ENCODE assay signal across 1 mouse cellular context in genomic region chr13:23597957-23598356, GRCm38 (mm10).
TF ChIP-seq lines count a peak whose summit lies in the region.

No protein-coding gene starts in this region.

TF ChIP-seq in CH12.LX, 34 proteins besides CTCF, POLR2A, EP300 and RAD21 (continued from another document):
- TF ChIP-seq SIN3A (IDR thresholded peaks at IDR 0.05; ENCODE audit: low read length) (0 out of 2 replicates have a peak, but pooled peaks have one; percentile 34), NRF1 (IDR thresholded peaks at IDR 0.05; ENCODE audit: low read depth, low read length) (no peak), USF2 (conservative IDR thresholded peaks at IDR 0.05; ENCODE audit: low read depth, low read length) (no peak), RCOR1 (conservative IDR thresholded peaks at IDR 0.05; ENCODE audit: low read depth, low read length) (no peak), SMC3 (IDR thresholded peaks at IDR 0.05; ENCODE audit: low read depth, low read length) (peak; percentile 63), TCF12 (IDR thresholded peaks at IDR 0.05; ENCODE audit: low read depth, low read length) (no peak), MXI1 (IDR thresholded peaks at IDR 0.05; ENCODE audit: low read depth, low read length) (no peak), ZC3H11A (IDR thresholded peaks at IDR 0.05; ENCODE audit: low read depth, low read length) (peak; percentile 24; the same call in 1 of the 2 replicates), ELF1 (IDR thresholded peaks at IDR 0.05; ENCODE audit: low read depth, low read length) (no peak)
TF ChIP-seq in CH12.LX: peak in this region for 5.
